Mouse (Mus musculus) liver, embryonic 14.5 days (tissue): ENCODE results near the gene Cxcl14. TPM values are rescaled to one million over a fixed set of nuclear protein-coding genes. Genes with fewer than 3 reads are reported as not detected.

Source experiments
- ATAC-seq: fragments of 200-750 bp; cut with Nextera tagmentation; 2 replicates; pipeline ENCODE4 v1.8.0; 2017; ENCODE audit warnings: moderate number of reproducible peaks, mild to moderate bottlenecking, moderate library complexity; ENCODE audit not compliant: insufficient read depth
- DNase-seq, 3 experiments: peaks; one replicate each; pipeline ENCODE4 v3.0.0-alpha.2; 2012 to 2013; ENCODE audit warnings: low read depth in 3 of 3, low spot score in 3 of 3
- H3K27ac ChIP-seq: fragments of 300-500 bp; sonication (generic); 2 replicates; pipeline ENCODE4 v1.5.1; 2014; ENCODE audit warnings: moderate library complexity, mild to moderate bottlenecking, control low read depth, inconsistent platforms
- H3K27me3 ChIP-seq: fragments of 300-500 bp; sonication (generic); 2 replicates; pipeline ENCODE4 v1.6.1; 2014; ENCODE audit warnings: mild to moderate bottlenecking, low read length, moderate library complexity; ENCODE audit not compliant: control insufficient read depth, insufficient read depth
- H3K36me3 ChIP-seq: fragments of 300-500 bp; sonication (generic); replicated peaks from 2 replicates; pipeline ENCODE4 v1.6.1; 2014; ENCODE audit warnings: low read depth; ENCODE audit not compliant: control insufficient read depth, insufficient read depth
- H3K4me1 ChIP-seq, 2 experiments: fragments of 200-500 bp in 1 of 2; fragments of 300-500 bp in 1 of 2; sonication (generic) in 1 of 2; replicated peaks; 2 replicates each; pipeline ENCODE4 v1.6.1; 2012 to 2014; ENCODE audit warnings: antibody characterized with exemption in 1 of 2, inconsistent platforms in 1 of 2, low read length in 1 of 2; ENCODE audit not compliant: control insufficient read depth in 2 of 2, insufficient read depth in 2 of 2
- H3K4me2 ChIP-seq: fragments of 300-500 bp; sonication (generic); 2 replicates; pipeline ENCODE4 v1.6.1; 2014; ENCODE audit warnings: low read depth, mild to moderate bottlenecking, control low read depth, moderate library complexity
- H3K4me3 ChIP-seq, 2 experiments: fragments of 200-500 bp in 1 of 2; fragments of 300-500 bp in 1 of 2; sonication (generic) in 1 of 2; 2 replicates each; pipeline ENCODE4 v1.5.1; 2012 to 2014; ENCODE audit warnings: low read depth in 2 of 2, low read length in 2 of 2, mild to moderate bottlenecking in 2 of 2, control low read depth in 1 of 2, inconsistent platforms in 1 of 2, moderate library complexity in 1 of 2; ENCODE audit not compliant: insufficient read depth in 1 of 2
- H3K9ac ChIP-seq: fragments of 300-500 bp; sonication (generic); replicated peaks from 2 replicates; pipeline ENCODE4 v1.6.1; 2014; ENCODE audit warnings: mild to moderate bottlenecking, control low read depth, moderate library complexity
- H3K9me3 ChIP-seq: fragments of 300-500 bp; sonication (generic); 2 replicates; pipeline ENCODE4 v1.6.1; 2016; ENCODE audit warnings: low read length, mixed read lengths; ENCODE audit not compliant: control insufficient read depth
- CTCF ChIP-seq: IDR thresholded peaks from 2 replicates; pipeline ENCODE4 v1.5.1; 2016; ENCODE audit warnings: antibody characterized with exemption, low read depth, control low read depth
- EP300 ChIP-seq: IDR thresholded peaks from 2 replicates; pipeline ENCODE4 v1.6.1; 2016; ENCODE audit warnings: antibody characterized with exemption, low read depth
- WGBS: fragments of 180-500 bp; shearing (Covaris S2); extraction: QIAGEN DNeasy Blood & Tissue Kit; methylation state at CpG from one replicate; pipeline ENCODE4 v1.1.7; 2014; ENCODE audit not compliant: insufficient replicate concordance; 5-methylcytosine and 5-hydroxymethylcytosine counted together
- polyA plus RNA-seq, 2 experiments: library from polyadenylated mRNA; depleted of rRNA in 1 of 2; stranded (reverse) in 1 of 2; unstranded in 1 of 2; fragments of >200 nt; fragmentation: Nextera tagmentation in 1 of 2; extraction: Ambion mirVana in 1 of 2; gene quantifications; 2 replicates each; pipeline versions ENCODE4 v1.2.1 to v1.2.3; 2012 to 2014

Gene Cxcl14
- polyA plus RNA-seq, 2 experiments, result 0.20 TPM; not detected in 1

DNA sequence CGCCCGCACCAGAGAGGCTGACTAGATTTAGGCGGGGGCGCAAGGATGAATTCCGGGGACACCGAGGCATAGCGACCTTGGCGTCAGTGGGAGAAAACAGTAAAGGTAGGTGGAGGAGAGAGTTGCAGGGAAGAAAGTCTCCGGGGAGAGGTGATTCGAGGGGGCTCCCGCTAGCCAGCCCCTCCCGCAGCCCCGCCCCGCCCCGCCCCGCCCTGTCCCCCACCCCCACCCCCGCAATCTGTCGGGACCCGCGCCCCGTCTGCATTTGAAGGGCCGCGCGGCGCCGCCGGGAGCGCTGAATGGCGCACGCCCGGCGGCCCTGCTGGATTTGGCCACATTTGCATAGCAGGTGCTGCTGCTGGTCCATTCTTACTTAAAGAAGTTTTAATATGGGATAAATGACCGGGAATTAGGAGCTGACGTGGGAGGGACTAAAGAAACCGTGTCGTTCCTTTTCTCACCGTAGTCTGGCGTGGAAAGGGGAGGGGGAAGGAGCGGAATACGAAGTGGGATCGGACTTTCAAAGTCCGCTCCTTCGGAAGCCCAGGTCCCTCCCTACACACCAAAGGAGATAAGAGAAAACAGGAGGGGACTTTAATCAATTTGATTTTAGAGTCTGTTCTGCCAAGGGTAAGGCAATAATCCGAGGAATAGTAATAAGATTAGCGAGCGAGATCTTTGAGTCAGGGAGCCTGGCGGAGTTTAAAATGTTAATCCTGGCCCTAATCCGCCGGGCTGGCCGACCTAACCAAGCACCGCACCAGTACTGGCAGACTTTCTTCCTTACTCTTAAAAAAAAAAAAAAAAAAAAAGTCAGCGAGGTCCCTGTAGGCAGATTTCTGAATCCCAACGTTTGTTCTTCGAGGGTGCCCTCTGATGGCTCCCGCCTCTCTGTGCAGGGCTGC lies 37.1 kb downstream of the Cxcl14 start:
- no peak for ATAC-seq
- H3K9ac ChIP-seq, result no peak overlapping the region
- H3K27me3 ChIP-seq, result peaks cover 69% of the 10 kb centered on the region
- no peaks in the 10 kb centered on the region for H3K36me3 ChIP-seq
- no peak for DNase-seq
- no peak overlapping the region for H3K27ac ChIP-seq
- 2% methylated on average over 49 of the region's 55 CpGs for WGBS
- H3K9me3 ChIP-seq, result no peaks in the 10 kb centered on the region
- no peak for TF ChIP-seq EP300
- no peak for TF ChIP-seq CTCF
- no peaks in the 10 kb centered on the region for H3K4me1 ChIP-seq
- H3K4me2 ChIP-seq, result no peak overlapping the region
- no peak overlapping the region for H3K4me3 ChIP-seq

DNA sequence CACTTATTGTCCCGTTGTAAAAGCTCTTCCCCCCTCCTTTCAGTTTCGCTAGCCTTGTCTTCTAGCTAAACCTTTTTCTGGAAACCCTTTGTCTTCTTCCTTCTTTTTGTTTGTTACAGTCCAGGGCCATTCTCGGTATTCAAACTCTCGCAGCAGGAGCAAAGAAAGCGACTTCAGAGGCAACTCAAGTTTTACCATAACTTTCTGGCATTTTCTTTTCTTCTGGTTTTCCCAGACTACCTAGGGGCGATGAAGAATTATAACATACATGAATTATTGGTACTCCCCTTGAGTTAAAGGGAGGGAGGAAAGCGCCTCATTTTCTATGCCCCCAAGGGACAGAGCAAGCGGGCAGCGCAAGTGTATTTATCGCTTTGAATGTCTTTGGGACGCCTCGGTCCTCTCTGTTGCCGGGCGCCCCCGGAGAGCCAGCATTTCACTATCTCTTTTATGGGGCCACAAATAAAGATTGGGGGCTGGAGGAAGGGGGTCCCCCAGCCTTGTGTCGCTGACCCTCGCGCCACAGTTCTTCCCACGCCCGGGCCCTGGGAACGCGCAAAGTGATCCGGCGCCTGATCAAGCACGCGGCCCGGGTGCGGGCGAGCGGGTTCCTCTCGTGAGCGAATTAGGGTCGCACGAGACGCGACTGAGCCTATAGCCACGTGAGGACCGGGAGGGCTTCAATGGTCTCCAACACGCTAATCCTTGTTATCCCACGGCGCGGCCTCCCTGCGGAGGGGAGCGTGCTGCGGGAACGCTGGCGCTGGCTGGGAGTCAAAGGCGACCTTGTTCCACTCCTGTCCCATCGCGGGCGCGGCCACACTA lies 37.9 kb downstream of the Cxcl14 start:
- Histone ChIP-seq H3K4me3 (no peak overlapping the region), H3K27me3 (peaks cover 78% of the 10 kb centered on the region), H3K4me1 (no peaks in the 10 kb centered on the region), H3K9me3 (no peaks in the 10 kb centered on the region), H3K9ac (no peak overlapping the region), H3K27ac (no peak overlapping the region), H3K4me2 (no peak overlapping the region), H3K36me3 (no peaks in the 10 kb centered on the region)
- TF ChIP-seq CTCF (no peak), EP300 (no peak)
- DNase-seq (no peak), ATAC-seq (no peak)
- 2% methylated on average over 52 of the region's 52 CpGs for WGBS

DNA sequence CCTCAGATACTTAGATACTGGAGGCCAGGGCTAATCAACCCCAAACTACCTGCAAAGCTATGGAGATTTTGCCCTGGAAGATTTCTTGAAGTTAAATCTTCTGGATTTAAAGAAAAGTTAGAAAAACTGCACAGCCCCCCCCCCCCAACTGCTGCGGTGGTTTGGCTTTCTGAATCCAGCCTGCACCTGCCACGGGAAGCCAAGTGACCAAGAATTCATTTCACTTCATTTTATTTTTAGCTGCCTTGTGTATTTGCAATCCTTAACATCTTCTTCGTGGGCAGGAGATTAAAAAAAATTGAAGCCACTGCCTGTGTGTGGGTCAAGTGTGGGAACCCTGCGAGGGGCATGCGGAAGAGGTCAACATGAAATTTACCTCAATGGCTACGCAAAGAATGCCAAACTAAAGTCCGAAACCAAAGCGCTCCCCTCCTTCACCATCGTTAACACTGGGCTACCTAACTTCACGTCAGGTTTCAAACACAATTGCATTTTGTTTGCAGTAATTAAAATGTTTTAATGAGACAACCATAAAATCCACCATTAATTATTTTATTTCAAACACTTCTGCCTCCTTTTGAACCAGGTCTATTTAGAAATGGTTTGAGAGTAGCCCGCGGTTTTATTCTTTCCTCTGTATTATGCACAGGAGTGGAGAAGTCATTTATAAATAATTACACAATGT lies 38.7 kb downstream of the Cxcl14 start:
- H3K27me3 ChIP-seq, result peaks cover 86% of the 10 kb centered on the region
- H3K4me2 ChIP-seq, result no peak overlapping the region
- no peaks in the 10 kb centered on the region for H3K36me3 ChIP-seq
- TF ChIP-seq CTCF, result no peak
- TF ChIP-seq EP300, result no peak
- no peak overlapping the region for H3K9ac ChIP-seq
- H3K4me1 ChIP-seq, result no peaks in the 10 kb centered on the region
- ATAC-seq (no peak), DNase-seq (no peak)
- 4% methylated on average over 12 of the region's 12 CpGs for WGBS
- no peaks in the 10 kb centered on the region for H3K9me3 ChIP-seq
- no peak overlapping the region for H3K27ac ChIP-seq
- no peak overlapping the region for H3K4me3 ChIP-seq

DNA sequence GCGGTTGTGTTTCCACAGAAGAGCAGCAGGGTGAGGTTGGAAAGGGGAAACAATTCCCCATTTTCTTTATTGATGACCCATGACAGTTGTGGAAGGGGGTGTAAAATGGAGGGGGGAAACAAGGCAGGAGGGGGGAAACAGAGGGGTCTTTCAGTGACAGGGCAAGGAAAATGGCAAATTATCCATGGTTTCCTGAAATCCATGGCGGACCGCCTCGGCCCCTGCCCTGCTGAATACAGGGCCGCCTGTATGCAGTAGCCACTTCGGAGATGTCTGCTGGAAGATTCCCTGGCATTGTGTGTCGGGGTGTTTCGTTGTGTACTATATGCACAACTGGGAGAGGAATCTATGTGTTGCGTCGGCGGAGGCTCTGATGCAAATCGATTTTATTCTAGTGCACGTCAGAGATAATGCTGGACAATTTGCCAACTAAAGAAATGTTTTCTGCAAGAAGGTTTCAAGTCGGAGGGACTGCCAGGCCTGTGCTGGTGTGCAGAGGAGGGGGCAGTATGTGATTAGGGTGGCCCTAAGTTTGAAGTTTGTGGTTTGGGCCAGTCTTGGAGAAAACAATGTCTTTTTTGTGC lies 39.5 kb downstream of the Cxcl14 start:
- WGBS, result 10% methylated on average over 14 of the region's 14 CpGs
- TF ChIP-seq CTCF (no peak), EP300 (no peak)

More for the DNA sequence above, 39.5 kb downstream of the Cxcl14 start:
- ATAC-seq (no peak), DNase-seq (no peak)
- no peak overlapping the region for H3K27ac ChIP-seq
- H3K36me3 ChIP-seq, result no peaks in the 10 kb centered on the region
- H3K4me3 ChIP-seq, result no peak overlapping the region
- no peak overlapping the region for H3K4me2 ChIP-seq
- H3K9ac ChIP-seq, result no peak overlapping the region
- no peaks in the 10 kb centered on the region for H3K9me3 ChIP-seq
- H3K27me3 ChIP-seq, result peaks cover 94% of the 10 kb centered on the region
- no peaks in the 10 kb centered on the region for H3K4me1 ChIP-seq
